Mouse (Mus musculus) left cerebral cortex, postnatal 36 days (tissue): Measurements from ENCODE around the gene Flrt2. TPM values are rescaled to one million over a fixed set of nuclear protein-coding genes. Genes with fewer than 3 reads are reported as not detected.

Experiments
- DNase-seq, 2 experiments: peaks; one replicate each; pipeline ENCODE4 v3.0.0; 2021 to 2022; ENCODE audit warnings: low spot score in 2 of 2, mixed read lengths in 1 of 2
- intact Hi-C: fragments of 180-260 bp; cut with DNase I; formaldehyde crosslinking; loops from one replicate; pipeline ENCODE4 v1.15.1; 2025
- total RNA-seq, 2 experiments: library from RNA; stranded (reverse); gene quantifications; 2 replicates each; pipeline ENCODE4 v1.2.3; 2021

Gene Flrt2
- total RNA-seq, 2 experiments from 2014 or later = 72.7 to 72.8 TPM

DNA sequence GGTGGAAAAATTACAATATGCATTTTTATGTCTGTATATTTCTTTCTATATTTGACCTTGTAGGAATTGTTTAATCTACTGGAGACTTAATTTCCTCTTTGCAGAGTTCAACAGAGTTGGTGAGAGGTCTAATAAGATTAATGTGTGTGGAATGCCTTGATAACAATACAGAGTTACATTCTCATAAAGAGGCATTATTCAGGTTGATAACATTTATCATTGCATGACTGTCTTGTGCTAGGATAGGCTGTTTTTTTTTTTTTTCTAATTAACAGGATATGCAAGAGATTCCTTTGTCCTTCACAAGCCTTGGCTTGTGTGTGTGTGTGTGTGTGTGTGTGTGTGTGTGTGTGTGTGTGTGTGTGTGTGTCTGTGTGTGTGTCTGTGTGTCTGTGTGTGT lies 9.6 kb downstream of the Flrt2 start:
- DNase-seq = no peak
- intact Hi-C loops = no loop called here

DNA sequence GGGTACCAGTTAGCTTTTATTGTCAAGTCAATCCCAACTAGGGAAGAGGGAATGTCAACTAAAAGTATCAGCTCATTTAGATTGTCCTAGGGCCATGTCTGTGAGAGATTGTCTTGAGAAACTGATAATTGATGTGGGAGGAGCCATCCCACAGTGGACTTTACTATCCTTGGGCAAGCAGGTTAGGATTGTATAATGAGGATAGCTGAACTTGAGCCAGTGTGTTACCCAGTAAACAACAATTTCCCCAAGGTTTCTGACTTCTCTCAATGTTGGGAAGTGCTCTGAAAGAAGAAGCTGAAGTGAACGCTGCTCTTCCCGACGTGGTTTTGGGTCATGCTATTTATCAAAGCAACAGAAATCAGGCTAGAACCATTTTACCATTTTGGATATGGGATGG lies 13.0 kb downstream of the Flrt2 start:
- intact Hi-C loops = no loop called here
- no peak for DNase-seq

DNA sequence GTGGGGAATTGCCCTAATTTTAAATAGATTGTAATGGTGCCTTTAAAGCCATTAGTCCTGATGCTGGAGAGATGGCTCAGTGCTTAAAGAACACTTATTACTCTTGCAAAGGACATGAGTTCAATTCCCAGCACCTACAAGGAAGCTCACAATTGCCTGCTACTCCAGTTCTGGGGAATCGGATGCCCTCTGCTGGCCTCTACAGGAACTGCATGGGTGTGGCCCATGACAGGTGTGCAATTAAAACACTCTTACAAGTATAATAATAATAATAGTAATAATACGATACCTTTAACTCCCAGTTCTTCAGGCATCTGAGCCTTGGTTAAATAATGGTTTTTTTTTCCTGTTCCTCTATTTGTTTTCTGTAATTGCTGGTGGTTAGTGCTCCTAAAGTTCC lies 31.2 kb downstream of the Flrt2 start:
- intact Hi-C loops = no loop called here
- no peak for DNase-seq

DNA sequence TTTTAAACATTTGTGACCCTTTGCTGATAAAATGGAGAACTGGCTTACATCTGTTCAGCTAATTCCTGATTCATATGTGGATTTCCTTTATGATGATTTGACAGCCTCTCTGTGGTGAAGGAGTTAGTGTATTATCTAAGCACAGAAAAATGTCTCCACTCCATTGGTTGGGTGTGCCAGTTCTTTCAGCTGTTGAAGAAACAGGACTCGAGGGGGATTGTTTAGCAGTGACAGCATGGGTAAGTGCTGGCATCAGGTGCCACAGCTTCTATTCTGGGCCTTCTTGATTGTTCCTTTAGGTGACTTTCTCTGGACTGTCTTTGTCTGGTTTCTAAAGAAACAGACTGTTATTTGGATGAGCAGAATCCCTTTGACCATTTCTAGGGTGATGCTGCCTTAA lies 42.0 kb downstream of the Flrt2 start:
- intact Hi-C loops = no loop called here

DNA sequence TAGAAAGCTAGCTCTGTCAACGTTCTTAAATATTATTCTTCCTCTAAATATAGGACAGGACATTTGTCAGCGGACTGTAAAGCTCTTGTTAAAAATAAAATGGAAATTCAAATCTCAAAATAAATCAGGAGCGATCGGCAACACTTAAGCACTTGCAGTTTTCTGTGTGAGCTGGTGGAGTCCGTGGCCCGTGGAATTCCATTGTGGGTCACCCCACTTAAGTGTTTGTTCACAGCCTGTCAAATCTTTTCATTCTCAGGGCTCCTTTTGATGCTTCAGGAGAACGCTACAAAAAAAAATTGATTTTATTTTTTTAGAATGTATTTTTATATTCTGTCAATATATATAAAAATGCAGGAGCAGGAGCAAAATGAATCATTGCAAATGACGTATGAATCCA lies 45.5 kb downstream of the Flrt2 start:
- intact Hi-C loops = no loop called here
- DNase-seq = peak in 1 of 2 experiments; percentile 11

More for the DNA sequence above, 42.0 kb downstream of the Flrt2 start:
- no peak for DNase-seq

DNA sequence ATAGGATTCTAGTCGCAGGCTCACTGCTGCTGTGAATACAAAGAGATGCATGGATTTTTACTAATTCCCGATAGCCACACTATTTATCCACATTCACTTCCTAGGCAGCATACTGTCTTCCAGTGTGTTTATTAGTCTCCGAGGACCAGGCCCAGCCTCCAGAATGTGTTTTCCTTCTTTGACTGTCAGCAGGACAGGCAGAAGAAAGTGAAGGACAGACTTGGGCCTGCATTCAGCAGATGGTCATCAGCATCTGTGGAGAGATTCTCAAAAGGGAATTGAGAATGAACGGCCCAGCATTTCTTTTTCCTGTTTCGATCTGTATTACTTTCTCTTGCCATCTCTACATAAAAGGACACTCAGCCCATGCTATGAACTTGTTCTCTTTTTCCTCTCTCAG lies 46.0 kb downstream of the Flrt2 start:
- intact Hi-C loops = no loop called here
- DNase-seq = peak in 1 of 2 experiments; percentile 14

DNA sequence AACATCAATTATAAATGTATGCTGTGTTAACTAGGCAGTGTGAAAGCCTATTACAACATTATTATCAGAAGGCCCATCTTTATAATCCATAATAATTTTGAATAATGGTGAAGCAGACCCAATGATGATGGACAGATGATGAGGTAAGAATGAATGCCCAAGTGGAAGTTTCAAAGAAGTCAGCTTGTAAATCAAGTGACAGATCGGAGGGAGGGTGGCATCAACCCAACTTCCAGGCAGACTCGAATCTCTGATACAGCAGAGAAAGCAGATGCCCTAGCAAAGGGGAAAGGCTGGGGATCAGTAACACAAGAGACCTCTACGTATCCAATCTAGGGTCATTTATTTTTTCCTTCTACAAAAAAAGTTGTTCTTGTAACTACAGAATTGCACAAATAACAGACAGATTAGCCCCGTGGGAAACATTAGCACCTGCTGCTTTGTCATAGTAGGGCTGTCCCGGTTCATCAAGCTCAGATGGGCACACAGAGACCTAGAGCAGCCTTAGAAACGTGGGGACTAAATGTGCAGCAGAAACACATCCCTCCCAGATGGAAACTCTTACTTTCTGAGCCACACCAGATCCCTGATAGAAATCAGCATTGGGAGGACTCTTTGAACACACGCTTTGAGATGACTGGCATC lies 46.6 kb downstream of the Flrt2 start:
- no peak for DNase-seq
- intact Hi-C loops = no loop called here

DNA sequence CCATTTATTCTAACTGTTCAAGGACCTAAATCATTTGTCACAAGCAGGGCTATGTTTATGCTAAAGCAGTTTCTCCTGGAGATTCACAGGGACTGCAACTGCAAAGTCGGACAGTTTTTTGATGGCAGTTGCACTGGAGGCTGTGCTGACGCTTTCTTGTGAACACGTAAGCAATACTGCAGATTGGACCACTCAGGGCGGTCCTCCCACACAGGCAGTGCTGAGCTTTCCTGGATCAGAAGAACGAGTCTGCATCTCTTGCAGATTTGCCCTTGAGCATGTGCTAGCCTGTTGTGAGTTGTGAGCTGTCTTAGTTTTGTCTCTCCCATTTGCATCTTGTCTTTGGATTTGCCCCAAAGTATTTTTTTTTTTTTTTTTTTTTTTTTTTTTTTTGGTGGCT lies 47.7 kb downstream of the Flrt2 start:
- peak in 1 of 2 experiments; percentile 43 for DNase-seq
- intact Hi-C loops = no loop called here

DNA sequence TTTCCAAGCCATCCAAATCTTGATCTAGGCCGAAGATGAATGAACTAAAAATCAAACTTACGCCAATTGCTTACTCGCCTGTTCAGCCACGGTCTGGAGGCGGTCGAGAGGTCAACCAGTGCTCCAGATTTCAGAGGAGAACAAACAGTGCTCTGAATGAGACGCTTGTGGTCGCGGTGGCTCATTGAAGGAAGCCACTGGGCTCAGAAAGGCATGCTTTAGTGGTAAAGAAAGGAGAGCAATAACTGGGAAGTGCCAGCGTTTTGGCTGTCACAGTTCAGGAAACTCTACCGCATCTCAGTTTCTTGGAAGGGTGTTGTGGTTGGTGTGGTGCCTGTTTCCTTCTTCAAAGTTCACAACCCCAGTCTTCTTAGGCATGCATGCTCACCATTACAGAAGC lies 49.3 kb downstream of the Flrt2 start:
- intact Hi-C loops = no loop called here

DNA sequence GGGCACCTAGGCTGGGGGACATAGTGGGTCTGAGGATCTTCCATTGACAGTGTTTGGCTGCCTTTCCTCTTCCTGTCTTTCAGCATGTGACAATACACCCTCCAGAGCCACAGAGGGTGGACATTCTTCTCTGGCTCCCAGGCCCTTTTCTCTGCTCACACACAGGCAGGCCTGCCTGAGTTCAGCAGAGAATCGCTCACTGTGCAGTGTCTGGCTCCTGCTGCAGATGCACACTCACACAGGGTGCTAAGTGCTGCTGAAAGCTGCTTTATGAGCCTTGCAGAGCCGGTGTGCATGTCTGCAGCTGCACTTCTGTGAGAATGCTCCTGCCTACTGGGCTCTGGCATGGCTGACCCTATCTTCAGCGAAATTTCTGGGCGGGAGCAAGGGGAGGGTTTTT lies 52.3 kb downstream of the Flrt2 start:
- intact Hi-C loops = no loop called here
- DNase-seq = peak in 1 of 2 experiments; percentile 13

More for the DNA sequence above, 49.3 kb downstream of the Flrt2 start:
- DNase-seq = peak in 1 of 2 experiments; percentile 20

DNA sequence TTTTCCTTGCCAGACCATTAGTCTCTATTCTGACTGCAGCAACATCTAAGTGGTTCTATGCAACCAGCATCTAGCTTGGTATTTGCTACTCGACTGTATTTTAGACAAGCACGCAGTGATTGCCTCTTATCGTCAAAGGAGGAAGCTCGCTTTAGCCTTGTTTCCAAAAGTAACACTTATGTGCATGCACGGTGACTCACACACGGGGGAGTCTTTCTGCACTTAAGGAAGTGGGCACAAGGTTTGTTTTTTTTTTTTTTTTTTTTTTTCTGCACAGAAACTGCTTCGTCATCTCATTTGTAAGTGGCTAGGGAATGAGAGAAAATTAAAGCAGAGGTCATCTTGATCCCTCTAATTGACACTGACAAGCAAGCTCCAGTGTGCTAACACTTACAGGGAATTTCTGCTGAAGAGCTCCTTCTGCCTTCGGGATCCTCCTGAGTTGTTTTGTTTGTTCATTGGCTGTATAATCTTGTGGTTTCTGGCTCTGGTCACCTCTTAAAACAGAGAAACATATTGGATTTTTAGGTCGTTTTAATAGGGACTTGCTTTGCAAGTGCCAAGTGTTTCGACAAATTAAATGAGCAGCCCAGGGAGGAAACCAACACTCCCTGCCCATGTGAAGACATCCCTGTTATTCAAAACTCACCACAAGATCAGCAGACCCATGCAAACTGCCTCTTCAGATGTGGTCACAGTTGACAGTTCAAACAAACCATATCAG lies 55.0 kb downstream of the Flrt2 start:
- DNase-seq = peak in 1 of 2 experiments; percentile 45
- intact Hi-C loops = no loop called here

DNA sequence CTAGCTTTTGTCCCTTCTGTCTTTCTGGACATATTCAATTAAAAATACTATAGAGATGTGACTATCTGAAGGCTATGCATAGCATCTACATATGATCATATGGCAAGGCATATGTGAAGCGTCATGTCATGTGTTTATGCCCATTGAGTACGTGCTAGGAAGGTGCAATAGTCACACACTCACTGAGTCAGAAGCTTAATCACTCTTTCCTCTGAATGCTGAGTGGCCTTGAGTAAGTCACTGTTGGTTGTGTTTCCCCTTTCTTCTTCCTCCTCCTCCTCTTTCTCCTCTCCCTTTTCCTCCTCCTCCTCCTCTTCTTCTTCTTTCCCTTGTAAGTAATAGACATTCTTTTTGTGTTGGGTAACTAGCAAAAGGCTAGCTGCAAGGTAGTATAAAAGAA lies 56.7 kb downstream of the Flrt2 start:
- intact Hi-C loops = no loop called here

DNA sequence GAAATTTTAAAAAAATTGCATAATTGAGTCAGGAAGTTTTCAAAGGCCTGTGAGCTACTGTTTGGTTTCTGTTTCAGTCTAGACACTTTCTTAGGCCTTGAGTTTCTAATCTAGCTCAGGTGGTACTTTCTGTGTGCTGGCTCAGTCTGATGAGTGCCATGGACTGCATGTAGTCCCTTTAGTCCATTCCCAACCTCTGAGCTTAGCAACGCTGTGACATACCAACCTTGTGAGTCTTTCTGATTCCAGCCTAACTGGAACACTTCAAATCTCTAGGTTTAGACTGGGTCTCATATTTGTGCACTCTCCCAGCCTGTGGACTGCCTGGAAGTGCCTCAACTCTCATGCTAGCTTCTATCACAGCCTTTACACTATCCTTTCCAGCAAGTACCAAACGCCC lies 57.2 kb downstream of the Flrt2 start:
- intact Hi-C loops = no loop called here
- DNase-seq = no peak

More for the DNA sequence above, 56.7 kb downstream of the Flrt2 start:
- DNase-seq = no peak

DNA sequence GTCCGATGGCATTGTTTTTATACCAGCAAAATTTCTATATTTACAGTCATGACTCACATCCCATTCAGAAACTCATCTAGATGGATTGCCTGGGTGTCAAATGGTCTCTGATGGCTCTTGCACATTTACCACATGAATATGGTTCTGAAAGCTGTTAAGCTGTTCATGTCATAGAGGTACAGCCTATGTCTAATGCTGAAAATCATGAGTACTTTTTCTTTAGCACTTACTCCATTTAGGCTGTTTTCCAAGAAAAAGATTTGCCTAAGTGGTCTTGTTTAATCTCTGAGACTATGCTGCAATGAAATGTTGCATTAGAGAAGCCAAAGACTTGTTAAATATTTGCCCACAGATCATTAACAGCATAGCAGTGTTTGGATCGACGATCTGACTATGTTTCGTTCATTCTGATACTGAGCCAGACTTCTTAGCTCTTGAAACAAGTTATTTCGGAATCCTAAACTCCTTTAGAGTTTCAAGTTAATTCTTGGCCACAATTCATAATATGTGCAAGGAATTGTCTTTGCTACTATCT lies 67.3 kb downstream of the Flrt2 start:
- no peak for DNase-seq
- intact Hi-C loops = no loop called here

DNA sequence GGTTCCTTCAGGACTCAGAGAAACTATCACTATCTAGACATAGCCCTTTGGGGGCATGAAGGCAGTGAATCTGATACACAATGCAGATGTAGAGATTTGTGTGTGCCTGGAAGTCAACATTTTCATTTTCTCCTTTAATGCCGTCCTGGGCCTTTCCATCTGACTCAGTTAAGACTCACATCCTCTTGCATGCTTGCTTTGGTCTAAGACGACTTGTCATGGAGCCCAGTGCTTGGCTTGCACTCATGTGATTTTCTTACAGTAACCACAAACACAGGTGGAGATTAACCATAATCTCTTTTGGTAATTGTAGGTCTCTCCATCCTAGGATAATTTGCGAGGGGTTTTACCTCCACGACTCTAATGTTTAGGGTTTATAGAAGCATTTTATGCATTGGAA lies 73.2 kb downstream of the Flrt2 start:
- intact Hi-C loops = no loop called here
- no peak for DNase-seq

DNA sequence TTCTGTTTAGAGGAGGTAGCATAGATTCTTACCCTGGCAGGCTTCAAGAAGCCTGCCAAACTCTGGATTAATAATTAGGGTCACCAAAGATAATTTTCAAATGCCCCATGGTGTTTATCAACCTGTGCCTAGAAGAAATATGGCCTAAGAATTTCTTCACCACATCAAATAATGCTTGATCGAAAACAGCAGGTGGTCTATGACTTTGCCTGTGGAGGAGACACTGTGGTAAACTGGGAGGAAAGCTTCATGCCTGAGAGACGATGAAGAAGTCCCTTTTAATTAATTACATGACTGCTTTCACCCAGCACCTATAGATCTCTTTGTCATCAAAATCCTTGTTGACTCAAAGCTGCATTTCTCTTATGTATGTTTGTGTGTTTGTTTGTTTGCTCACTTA lies 77.0 kb downstream of the Flrt2 start:
- DNase-seq = no peak
- intact Hi-C loops = no loop called here

DNA sequence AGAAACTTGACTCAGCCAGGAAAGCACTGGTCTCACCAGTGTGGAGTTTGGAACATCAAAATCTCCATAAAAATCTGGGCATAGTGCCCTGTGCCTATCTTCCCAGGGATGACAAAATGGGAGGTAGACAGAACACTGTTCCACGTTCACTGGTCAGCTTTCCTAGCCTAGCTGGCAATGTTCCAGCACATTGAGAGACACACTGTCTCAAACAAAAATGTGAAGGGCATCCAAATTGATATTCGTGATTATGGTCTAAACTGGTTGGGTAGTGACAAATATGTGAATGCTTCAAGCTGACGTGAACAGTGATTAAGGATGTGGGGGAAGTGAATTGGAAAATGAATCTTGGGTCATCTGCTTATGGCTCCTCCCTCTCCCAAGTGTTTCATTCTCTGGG lies 78.2 kb downstream of the Flrt2 start:
- DNase-seq = no peak
- intact Hi-C loops = no loop called here

DNA sequence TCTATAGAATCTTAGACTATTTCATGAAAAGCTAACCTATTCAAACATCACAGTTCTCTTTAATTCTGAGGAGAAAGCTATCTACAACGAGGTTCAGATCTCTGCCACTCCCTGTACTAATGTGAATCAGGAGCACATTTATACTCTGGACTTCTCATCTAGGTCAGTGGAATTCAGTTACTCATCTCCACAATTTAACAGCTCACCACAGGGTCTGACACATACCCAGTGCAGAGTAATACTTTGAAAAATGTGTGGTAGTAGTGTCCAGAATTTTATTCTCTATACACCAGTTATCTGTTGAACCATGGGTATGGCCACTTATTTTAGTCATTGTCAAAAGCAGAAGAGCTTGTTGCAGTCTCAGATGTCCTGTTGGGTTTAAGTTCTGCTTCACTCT lies 98.1 kb downstream of the Flrt2 start:
- DNase-seq = no peak
- intact Hi-C loops = no loop called here

DNA sequence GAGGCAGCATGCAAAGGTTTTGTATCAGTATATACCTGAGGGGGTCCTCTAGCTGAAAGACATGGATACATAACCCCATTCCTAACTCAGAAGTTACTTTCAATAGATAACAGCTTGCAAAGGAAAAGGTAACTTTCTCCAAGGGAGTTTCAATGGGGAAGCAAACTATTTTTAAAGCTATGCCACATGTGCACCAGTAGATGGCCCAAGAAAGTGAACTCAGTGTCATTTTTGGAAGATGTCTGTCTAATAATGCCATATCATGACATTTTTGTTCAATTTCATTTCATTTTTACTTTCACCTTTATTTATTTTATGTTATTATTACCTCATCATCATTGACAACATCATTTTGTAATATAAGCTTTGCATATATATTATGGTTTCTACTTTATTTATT lies 124.6 kb downstream of the Flrt2 start:
- intact Hi-C loops = no loop called here
- DNase-seq = no peak
